Mouse (Mus musculus) cerebellum, adult 8-10 months (tissue): ENCODE data around the gene Rnase2a.
A peak's percentile ranks its signal among the peaks of the same experiment; 100 is the strongest.
"Not testable (repeated sequence)": the region's sequence is repeated elsewhere in the genome, so short reads cannot be mapped to it uniquely, and the experiment has no call there.

Experiments
- DNase-seq: peaks from one replicate; pipeline ENCODE4 v3.0.0; 2022

Gene Rnase2a

DNA sequence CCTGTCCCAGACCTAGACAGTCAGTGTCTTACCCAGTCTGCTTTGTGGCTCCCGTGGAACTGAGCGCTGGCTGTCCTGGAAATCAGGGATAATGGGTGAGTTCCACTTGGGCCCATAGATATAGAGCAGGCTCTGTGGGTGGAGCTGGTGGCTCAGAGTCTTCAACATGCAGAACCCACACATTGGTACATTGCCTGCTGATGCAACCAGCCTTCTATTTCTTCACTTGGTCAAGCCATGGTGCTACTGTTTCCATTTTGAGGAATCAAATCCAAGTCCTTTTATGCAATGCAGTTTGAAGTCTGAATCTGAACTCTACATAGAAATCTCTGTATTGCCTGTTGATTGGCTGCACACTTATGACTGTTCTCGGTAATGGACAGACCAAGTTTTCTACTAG, at the start of gene Rnase2a:
Gene Rnase2a (minus strand): TSS at position 72 of the 400 bp plus-strand sequence.
- DNase-seq = no peak

DNA sequence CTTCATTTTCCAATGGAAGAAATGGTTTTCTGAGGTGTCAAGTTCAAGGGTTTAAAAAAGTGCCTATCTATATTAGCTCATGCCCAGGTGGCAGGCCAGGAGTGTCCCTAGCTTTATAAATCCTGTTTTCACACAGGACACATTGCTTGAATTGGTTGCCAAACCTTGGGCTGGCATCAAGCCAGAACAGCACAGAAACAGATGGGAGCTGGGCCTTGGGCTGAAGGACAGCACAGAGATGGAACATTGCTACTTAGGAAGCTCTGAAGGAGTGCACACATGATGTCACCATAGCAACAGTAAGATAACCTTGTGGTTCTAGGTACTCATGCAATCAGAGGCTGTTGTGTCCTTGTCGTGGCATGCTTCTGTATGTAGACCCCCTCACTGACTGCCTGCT, 35.6 kb upstream of the Rnase2a start:
- DNase-seq = peak; percentile 70

DNA sequence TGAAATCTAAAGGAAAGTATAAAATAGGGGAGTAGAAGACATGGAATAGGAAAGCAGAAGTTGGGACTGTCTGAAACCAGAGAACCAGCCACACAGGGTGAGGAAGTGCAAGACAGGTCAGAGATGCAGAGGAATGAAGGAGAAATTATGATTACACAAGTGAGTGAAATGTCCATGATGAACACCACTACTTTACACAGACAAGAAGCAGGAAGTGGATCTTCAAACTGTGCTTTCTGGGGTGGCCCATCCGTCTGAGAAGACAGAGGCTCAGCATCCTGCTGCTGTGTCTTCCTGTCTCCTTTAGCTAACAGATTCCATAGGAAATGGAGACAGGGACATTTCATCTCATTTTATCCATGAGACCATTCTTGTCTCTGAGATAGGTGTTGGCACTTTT, 22.6 kb upstream of the Rnase2a start:
- DNase-seq = not testable (repeated sequence)

DNA sequence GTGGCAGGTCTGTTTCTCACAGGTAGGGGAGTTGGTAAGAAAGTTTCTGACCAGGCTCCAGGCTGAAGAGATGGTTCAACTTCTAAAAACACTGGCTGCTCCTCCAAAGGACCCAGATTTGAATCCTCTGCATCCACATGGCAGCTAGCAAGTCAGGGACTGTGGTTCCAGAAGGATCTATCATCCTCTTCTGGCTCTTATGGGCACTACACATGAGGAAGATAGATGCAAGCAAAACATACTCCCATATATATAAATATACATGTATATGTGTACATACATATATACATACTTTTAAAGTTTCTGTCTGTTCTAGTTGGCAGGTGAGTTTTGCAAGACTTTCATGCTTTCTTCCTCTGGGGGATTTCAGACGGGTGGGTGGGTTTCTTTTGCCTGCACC, 12.8 kb upstream of the Rnase2a start:
- no peak for DNase-seq

DNA sequence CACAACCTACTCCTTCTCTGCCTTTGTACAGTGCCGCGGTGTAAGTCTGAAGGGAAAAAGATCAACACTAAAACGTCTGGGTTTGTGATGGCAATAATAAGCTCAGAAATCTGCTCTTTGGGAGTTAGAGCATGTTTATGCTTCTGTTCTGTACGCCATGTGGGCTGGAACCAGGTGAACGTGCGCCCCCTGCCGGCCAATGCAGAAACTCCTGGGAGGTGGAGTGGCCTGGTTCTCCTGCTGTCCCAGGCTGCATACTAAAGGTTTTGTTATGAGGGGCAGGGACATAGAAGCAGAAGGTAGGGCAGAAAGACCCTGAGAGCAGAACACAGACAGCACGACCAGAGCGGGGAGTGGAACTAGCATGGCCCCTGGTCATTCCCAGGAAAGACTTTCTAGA, 10.2 kb upstream of the Rnase2a start:
- DNase-seq = peak; percentile 58

DNA sequence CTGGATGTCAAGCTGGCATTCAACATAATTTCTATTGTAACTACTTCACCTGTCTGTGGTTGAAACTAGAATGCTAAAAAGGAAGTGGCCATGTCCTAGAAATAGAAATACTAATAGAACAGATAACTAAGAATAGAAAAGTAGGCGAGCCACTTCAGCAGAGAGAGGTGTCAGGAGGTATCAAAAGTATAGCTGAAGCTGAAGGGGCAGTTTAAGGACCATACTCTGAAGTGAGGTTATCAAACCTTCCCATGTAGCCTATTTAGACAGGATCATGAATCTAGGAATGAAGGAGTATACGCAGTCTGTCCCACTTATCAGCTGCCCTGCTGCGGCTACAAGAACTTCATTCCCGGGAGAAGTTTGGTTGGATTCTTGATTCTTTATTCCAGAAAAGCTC, 9.8 kb upstream of the Rnase2a start:
- DNase-seq = no peak

DNA sequence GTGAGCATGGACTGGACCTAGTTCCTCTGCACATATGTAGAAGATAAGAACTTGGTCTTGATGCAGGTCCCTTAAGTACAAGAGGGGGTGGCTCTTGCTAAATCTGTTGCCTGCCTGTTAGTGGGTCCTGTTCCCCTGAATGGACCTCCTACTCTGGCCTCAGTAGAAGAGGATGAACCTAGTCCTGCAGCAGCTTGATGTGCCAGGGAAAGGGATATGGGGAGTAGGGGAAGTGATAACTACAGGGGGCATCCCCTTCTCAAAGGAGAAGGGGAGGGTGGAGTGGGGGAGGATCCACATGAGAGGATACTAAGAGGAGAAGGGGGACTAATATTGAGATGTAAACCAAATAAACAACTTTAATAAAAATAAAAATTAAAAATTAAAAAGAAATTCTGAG, 6.5 kb upstream of the Rnase2a start:
- no peak for DNase-seq

DNA sequence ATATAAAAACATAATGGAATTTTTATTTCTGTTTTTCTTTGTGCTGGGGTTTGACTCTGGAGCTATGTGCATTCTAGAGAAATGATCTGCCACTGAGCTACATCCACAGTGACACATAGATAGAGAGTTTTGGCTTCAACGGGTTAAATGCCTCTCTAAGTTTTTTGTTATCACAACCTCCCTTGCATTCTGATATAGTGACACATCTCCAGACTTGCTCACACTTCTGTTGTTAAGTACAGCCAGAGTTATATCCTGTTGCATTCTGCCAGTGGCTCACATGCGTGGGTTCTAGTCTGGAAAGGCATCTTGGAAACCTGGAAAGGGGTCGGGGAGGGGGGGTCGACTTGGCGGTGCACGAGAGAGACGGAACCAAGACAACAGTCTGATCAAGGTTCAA, 3.8 kb upstream of the Rnase2a start:
- no peak for DNase-seq

DNA sequence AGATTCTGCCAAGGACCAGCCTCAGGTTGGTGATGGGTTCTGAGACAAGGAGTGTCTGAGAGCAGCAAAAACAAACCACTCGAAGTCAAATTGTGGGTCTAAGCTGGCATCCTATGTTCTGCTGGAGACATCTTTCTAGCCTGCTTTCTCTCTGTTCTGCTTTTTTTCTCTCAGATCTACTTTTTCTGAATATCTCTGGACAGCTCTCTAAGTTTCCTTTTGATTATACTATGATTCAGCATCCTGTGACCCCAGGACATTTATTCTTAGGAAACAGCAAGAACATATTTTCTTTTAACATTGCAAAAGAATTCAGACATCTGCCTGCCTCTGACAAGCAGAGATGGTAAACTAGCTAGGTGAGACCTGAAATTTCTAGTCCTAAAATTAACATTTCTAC, 2.3 kb downstream of the Rnase2a start:
- no peak for DNase-seq

DNA sequence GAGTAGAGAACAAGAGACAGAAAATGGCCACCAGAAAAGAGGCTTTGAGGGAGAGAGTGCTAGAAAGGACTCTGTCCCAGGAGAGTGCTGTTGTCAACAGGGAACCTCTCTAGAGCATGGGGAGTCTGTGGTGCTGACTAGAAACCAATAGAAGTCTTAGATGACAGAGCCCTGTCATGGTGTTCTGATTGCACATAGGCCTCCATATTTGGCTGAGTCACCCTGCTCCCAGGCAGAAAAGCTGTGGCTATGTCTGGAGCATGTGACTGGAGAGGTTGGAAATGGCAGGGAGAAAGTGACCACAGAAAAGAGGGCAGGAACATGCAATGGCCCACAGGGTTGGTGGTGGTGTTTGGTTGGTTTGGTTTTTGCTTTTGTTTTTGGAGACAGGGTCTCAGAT, 3.7 kb downstream of the Rnase2a start:
- DNase-seq = not testable (repeated sequence)

DNA sequence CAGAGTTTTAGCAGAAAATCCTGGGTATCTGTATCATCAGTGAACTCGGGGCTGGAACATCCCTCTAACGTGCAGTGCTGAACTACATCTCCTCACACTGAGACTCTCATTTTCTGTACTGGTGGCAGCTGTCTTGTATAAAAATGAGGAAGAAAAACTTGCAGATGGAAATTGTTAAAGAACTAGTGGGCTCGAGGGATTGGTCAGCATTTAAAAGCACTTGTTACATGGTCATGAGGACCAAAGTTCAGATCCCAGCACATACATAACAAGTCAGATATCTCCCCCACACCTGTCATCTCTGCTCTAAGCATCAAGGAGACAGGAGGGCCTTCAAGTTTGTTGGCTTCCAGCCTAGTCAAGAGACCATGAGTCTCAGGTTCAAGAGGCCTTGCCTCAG, 5.6 kb downstream of the Rnase2a start:
- DNase-seq = no peak

DNA sequence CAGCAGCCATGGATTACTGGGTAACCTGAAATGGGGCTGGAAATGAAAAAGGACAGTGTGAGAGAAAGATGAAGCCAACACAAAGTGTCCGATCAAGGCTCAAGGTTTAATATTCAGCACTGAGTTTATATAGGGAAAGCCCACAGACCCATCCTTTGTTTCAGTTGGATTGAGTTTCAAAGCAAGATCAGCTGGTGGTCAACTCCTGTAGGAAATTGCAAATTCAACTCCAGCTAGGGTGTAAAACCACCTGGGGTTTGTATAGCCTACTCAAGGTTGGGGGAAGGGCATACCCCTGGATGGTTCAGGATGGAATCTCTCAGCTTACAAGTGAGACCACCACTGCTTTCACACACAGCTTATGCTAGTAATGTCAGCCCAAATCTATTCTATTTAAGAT, 8.2 kb downstream of the Rnase2a start:
- no peak for DNase-seq

DNA sequence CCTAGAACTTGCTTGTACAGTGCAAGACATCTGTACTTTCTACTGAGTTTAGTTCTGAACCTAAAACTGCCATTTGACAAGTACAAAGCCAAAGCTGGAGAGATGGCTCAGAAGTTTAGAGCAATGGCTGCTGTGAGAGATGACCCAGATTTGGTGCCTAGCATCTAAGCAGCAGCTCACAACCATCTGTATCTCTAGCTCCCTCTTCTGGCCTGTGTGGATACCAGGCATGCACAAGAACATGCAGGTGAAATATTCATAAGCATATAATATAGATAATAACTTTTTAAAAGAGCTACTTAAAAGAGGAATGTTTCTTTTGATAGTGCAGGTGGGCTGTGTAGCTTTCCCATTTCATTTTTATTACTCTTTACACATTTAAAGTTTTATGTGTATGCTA, 15.0 kb downstream of the Rnase2a start:
- peak; percentile 3 for DNase-seq

DNA sequence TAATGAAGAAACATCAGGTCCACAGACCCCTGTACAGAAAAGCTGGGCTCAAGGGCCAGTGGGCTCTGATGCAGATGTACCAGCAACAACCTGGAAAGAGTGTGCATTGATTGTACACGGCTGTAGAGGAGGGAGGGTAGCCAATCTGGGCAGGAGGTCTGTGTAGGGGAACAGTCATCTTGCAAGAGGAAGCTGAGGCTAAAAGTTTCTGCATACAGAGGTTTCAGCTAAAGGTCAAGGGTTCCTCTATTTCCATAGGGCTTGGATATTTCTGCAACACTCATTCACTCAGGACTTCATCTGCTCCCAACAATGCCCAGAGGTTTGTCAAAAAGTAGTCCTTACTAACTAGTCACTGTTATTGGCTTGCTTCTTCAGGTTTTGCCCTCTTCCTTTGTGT, 18.4 kb downstream of the Rnase2a start:
- DNase-seq = not testable (repeated sequence)

DNA sequence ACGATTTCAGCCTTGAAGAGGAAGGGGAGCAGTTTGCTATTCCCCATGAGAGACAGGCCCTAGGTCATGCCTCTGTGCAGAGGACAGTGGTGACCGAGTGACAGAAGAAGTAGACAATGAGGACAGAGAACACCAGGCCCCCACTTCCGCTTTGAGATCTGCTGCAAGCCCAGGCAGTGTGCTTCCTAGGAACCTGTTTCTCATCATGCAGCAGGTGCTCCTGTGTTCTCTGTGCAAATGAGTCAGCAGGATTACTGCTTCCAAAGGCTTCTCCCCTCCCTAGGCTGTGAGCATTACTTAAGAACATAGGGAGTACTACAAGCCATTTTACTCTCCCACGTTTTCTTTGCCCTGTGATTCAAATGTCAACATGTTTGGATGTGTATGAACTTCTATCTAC, 26.3 kb downstream of the Rnase2a start:
- DNase-seq = not testable (repeated sequence)

DNA sequence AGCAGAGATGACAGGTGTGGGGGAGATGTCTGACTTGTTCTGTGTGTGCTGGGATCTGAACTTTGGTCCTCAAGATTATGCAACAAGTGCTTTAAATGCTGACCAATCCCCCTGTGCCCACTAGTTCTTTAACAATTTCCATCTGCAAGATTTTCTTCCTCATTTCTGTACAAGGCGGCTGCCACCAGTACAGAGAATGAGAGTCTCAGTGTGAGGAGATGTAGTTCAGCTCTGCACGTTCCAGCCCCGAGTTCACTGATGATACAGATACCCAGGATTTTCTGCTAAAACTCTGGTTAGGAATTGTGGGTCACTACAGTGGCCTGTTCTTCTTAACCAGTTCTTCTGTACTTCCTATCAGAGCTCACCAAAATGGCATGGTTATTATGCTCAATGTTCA, 35.8 kb downstream of the Rnase2a start:
- DNase-seq = not testable (repeated sequence)
